Mouse (Mus musculus) heart, embryonic 14.5 days (tissue): ENCODE results near the gene Ksr1. TPM values are rescaled to one million over a fixed set of nuclear protein-coding genes. Genes with fewer than 3 reads are reported as not detected.

Source experiments
- ATAC-seq: fragments of 200-750 bp; cut with Nextera tagmentation; 2 replicates; pipeline ENCODE4 v1.8.0; 2017; ENCODE audit warnings: low read depth, moderate TSS enrichment; ENCODE audit not compliant: insufficient number of reproducible peaks, insufficient read depth, low FRiP score
- H3K27ac ChIP-seq, 2 experiments: fragments of 200-500 bp in 1 of 2; fragments of 300-500 bp in 1 of 2; sonication (generic) in 1 of 2; replicated peaks in 1 of 2; 2 replicates each; pipeline ENCODE4 v1.5.1; 2012 to 2014; ENCODE audit warnings: low read depth in 2 of 2, low read length in 2 of 2, control low read depth in 1 of 2, mild to moderate bottlenecking in 1 of 2, mixed read lengths in 1 of 2; ENCODE audit not compliant: control insufficient read depth in 1 of 2, insufficient read depth in 1 of 2
- H3K27me3 ChIP-seq: fragments of 300-500 bp; sonication (generic); 2 replicates; pipeline ENCODE4 v1.6.1; 2014; ENCODE audit warnings: mild to moderate bottlenecking, low read length, control low read depth; ENCODE audit not compliant: control insufficient read depth, insufficient read depth
- H3K36me3 ChIP-seq: fragments of 300-500 bp; sonication (generic); 2 replicates; pipeline ENCODE4 v1.6.1; 2014; ENCODE audit warnings: mild to moderate bottlenecking, control low read depth, low read length, mixed read lengths; ENCODE audit not compliant: control insufficient read depth, insufficient read depth
- H3K4me1 ChIP-seq, 2 experiments: fragments of 200-500 bp in 1 of 2; fragments of 300-500 bp in 1 of 2; sonication (generic) in 1 of 2; 2 replicates each; pipeline ENCODE4 v1.6.1; 2012 to 2014; ENCODE audit warnings: low read length in 2 of 2, control low read depth in 1 of 2, mixed read lengths in 1 of 2; ENCODE audit not compliant: control insufficient read depth in 2 of 2, insufficient read depth in 2 of 2
- H3K4me2 ChIP-seq: fragments of 300-500 bp; sonication (generic); 2 replicates; pipeline ENCODE4 v1.6.1; 2014; ENCODE audit warnings: mild to moderate bottlenecking, low read length
- H3K4me3 ChIP-seq, 2 experiments: fragments of 200-500 bp in 1 of 2; fragments of 300-500 bp in 1 of 2; sonication (generic) in 1 of 2; 2 replicates each; pipeline ENCODE4 v1.5.1; 2012 to 2014; ENCODE audit warnings: low read length in 2 of 2, mild to moderate bottlenecking in 2 of 2, control low read depth in 1 of 2, low read depth in 1 of 2, moderate library complexity in 1 of 2; ENCODE audit not compliant: control insufficient read depth in 1 of 2, insufficient read depth in 1 of 2
- H3K9ac ChIP-seq: fragments of 300-500 bp; sonication (generic); 2 replicates; pipeline ENCODE4 v1.6.1; 2014; ENCODE audit warnings: mild to moderate bottlenecking, low read length
- H3K9me3 ChIP-seq: fragments of 300-500 bp; sonication (generic); 2 replicates; pipeline ENCODE4 v1.6.1; 2016; ENCODE audit warnings: low read length, control low read depth; ENCODE audit not compliant: control insufficient read depth
- WGBS: fragments of 180-500 bp; shearing (Covaris S2); extraction: QIAGEN DNeasy Blood & Tissue Kit; methylation state at CpG from one replicate; pipeline ENCODE4 v1.1.7; 2014; 5-methylcytosine and 5-hydroxymethylcytosine counted together
- polyA plus RNA-seq: library from polyadenylated mRNA; unstranded; fragments of >200 nt; fragmentation: Nextera tagmentation; extraction: Ambion mirVana; gene quantifications from 2 replicates; pipeline ENCODE4 v1.2.1, GENCODE M21; 2014

Gene Ksr1
- polyA plus RNA-seq, 1 experiment from 2014 or later = 5.8 TPM

- no peak overlapping the region for H3K27ac ChIP-seq
- no peak for ATAC-seq
Observed at GRCm38 (mm10) chr11:79125775-79126174, 20.4 kb downstream of the Ksr1 start.

DNA sequence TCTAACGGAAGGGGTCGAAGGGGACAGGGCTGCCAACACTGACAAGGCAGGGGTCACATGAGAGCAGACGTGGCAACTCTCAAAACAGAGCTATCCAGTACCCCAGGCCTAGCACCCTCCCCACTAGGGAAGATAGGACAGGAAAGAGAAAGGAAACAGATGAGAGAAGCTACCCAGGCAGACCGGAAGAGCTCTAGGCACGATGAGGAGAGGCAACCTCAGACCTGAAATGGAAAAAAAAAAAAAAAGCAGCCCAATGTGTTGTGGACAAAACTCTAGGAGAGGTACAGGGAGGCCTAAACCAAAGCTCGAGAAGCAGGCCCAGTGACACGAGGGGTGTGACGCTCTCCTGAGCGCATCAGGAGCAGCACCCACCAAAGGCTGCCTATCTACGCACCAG lies 23.7 kb downstream of the Ksr1 start:
- H3K27me3 ChIP-seq = no peaks in the 10 kb centered on the region
- ATAC-seq = no peak
- peaks cover 8 to 34% of the 10 kb centered on the region in 2 experiments for H3K4me1 ChIP-seq
- WGBS = 66% methylated on average over 10 of the region's 10 CpGs
- no peak overlapping the region for H3K27ac ChIP-seq
- H3K4me2 ChIP-seq = no peak overlapping the region
- H3K4me3 ChIP-seq = no peak overlapping the region
- no peaks in the 10 kb centered on the region for H3K9me3 ChIP-seq
- H3K9ac ChIP-seq = no peak overlapping the region
- H3K36me3 ChIP-seq = no peaks in the 10 kb centered on the region

More at GRCm38 (mm10) chr11:79125775-79126174, 20.4 kb downstream of the Ksr1 start:
- H3K9me3 ChIP-seq = 0 out of 2 replicates have a peak, but pooled peaks cover 3% of the 10 kb centered on the region
- WGBS = 63% methylated on average over 8 of the region's 8 CpGs
- no peaks in the 10 kb centered on the region for H3K36me3 ChIP-seq
- no peak overlapping the region for H3K9ac ChIP-seq
- H3K4me2 ChIP-seq = no peak overlapping the region
- no peak overlapping the region for H3K4me3 ChIP-seq
- peaks cover 14 to 36% of the 10 kb centered on the region in 2 experiments for H3K4me1 ChIP-seq
- no peaks in the 10 kb centered on the region for H3K27me3 ChIP-seq

GRCm38 (mm10) chr11:79120087-79120486 lies 26.1 kb downstream of the Ksr1 start:
- Histone ChIP-seq H3K27ac (no peak overlapping the region), H3K4me2 (no peak overlapping the region), H3K27me3 (no peaks in the 10 kb centered on the region), H3K4me3 (no peak overlapping the region), H3K36me3 (no peaks in the 10 kb centered on the region), H3K4me1 (peaks cover 17 to 36% of the 10 kb centered on the region in 2 experiments), H3K9me3 (no peaks in the 10 kb centered on the region), H3K9ac (no peak overlapping the region)
- 78% methylated on average over 3 of the region's 3 CpGs for WGBS
- no peak for ATAC-seq

DNA sequence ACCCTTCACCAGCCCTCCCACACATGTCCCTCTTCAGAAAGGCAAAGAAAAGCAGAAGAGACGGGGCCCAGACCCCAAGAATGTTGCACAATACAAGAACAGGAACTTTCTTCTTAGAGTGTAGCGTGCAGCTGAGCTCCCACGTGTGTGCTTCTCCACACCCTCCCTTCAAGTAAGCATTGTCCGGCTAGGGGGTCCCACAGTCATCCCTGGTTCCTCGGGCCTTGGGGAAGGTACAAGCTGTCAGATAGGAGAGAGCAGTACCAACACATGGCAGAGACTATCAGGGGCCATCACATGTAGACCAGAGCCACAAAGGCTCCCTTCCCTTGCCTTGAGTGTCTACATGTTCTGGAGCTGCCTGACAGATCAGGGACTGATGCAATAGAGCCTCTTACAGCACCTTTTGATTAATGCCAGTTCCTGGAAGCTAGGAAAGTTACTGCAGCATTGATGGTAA lies 27.3 kb downstream of the Ksr1 start:
- H3K4me3 ChIP-seq = no peak overlapping the region
- WGBS = 72% methylated on average over 5 of the region's 5 CpGs
- H3K9me3 ChIP-seq = no peaks in the 10 kb centered on the region
- no peak overlapping the region for H3K9ac ChIP-seq
- H3K4me1 ChIP-seq = peaks cover 20 to 40% of the 10 kb centered on the region in 2 experiments
- H3K4me2 ChIP-seq = no peak overlapping the region
- no peak for ATAC-seq
- H3K36me3 ChIP-seq = no peaks in the 10 kb centered on the region
- H3K27ac ChIP-seq = no peak overlapping the region
- no peaks in the 10 kb centered on the region for H3K27me3 ChIP-seq

DNA sequence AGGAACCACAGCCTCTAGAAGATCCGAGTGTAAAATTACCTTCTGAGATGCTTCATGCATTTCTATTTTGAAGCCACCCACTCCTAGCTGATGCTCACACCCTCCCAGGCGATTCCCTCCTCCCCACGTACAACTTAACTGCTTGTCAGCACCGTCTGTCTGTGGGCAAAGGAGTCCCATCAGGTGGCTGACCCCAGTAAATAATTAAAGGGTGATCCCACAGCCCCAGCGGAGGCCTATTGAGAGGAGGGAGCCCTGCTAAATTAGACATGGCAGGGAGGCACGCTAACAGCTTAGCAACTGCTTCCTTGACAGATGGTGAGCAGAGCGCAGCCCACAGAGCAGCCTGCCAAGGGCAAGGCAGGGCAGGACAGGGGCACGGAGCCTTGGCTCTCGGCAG lies 29.5 kb downstream of the Ksr1 start:
- Histone ChIP-seq H3K36me3 (no peaks in the 10 kb centered on the region), H3K4me3 (no peak overlapping the region), H3K4me1 (peaks cover 30 to 39% of the 10 kb centered on the region in 2 experiments), H3K4me2 (no peak overlapping the region), H3K27me3 (no peaks in the 10 kb centered on the region), H3K27ac (no peak overlapping the region), H3K9ac (peak overlapping the region; percentile 41; the same call in 1 of the 2 replicates), H3K9me3 (no peaks in the 10 kb centered on the region)
- no peak for ATAC-seq
- WGBS = 34% methylated on average over 9 of the region's 9 CpGs

GRCm38 (mm10) chr11:79115659-79116058 lies 30.5 kb downstream of the Ksr1 start:
- no peak overlapping the region for H3K4me2 ChIP-seq
- no peak overlapping the region for H3K9ac ChIP-seq
- H3K4me1 ChIP-seq = peaks cover 27 to 39% of the 10 kb centered on the region in 2 experiments
- H3K4me3 ChIP-seq = no peak overlapping the region
- WGBS = 67% methylated on average over 8 of the region's 8 CpGs
- no peaks in the 10 kb centered on the region for H3K36me3 ChIP-seq
- ATAC-seq = no peak
- H3K27ac ChIP-seq = no peak overlapping the region
- no peaks in the 10 kb centered on the region for H3K9me3 ChIP-seq
- H3K27me3 ChIP-seq = no peaks in the 10 kb centered on the region

DNA sequence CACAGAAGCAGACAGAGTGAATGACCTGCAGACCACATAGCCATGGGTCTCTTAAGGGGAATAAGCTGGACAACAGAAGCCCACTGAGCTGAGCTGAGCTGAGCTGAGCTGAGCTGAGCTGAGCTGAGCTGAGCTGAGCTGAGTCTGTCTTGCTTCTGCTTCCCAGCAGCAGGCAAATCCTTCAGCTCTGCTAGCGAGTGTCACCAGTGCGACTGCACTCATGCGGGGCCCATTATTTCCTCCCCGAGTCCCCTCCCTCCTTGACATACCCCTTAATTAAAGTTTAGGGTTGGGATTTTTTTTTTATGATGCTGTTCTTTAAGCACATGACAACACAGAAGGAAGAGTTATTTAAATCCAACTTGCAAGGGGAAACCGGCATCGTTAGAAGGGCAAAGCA lies 32.1 kb downstream of the Ksr1 start:
- H3K27me3 ChIP-seq = no peaks in the 10 kb centered on the region
- H3K27ac ChIP-seq = no peak overlapping the region
- ATAC-seq = no peak
- no peak overlapping the region for H3K4me3 ChIP-seq
- H3K36me3 ChIP-seq = no peaks in the 10 kb centered on the region
- no peaks in the 10 kb centered on the region for H3K9me3 ChIP-seq
- peaks cover 30 to 46% of the 10 kb centered on the region in 2 experiments for H3K4me1 ChIP-seq
- 71% methylated on average over 6 of the region's 6 CpGs for WGBS
- no peak overlapping the region for H3K9ac ChIP-seq
- H3K4me2 ChIP-seq = no peak overlapping the region

- 82% methylated on average over 4 of the region's 4 CpGs for WGBS
- Histone ChIP-seq H3K4me3 (no peak overlapping the region), H3K4me1 (peaks cover 30 to 46% of the 10 kb centered on the region in 2 experiments), H3K27ac (no peak overlapping the region), H3K36me3 (no peaks in the 10 kb centered on the region), H3K9me3 (no peaks in the 10 kb centered on the region), H3K27me3 (no peaks in the 10 kb centered on the region), H3K9ac (no peak overlapping the region), H3K4me2 (no peak overlapping the region)
- ATAC-seq = no peak
Observed at GRCm38 (mm10) chr11:79113397-79113796, 32.8 kb downstream of the Ksr1 start.
